Mouse (Mus musculus) heart, embryonic 14.5 days (tissue): ENCODE results near the gene Tnfrsf1b. TPM values are rescaled to one million over a fixed set of nuclear protein-coding genes. Genes with fewer than 3 reads are reported as not detected.

Source experiments
- ATAC-seq: fragments of 200-750 bp; cut with Nextera tagmentation; 2 replicates; pipeline ENCODE4 v1.8.0; 2017; ENCODE audit warnings: low read depth, moderate TSS enrichment; ENCODE audit not compliant: insufficient number of reproducible peaks, insufficient read depth, low FRiP score
- H3K27ac ChIP-seq, 2 experiments: fragments of 200-500 bp in 1 of 2; fragments of 300-500 bp in 1 of 2; sonication (generic) in 1 of 2; replicated peaks in 1 of 2; 2 replicates each; pipeline ENCODE4 v1.5.1; 2012 to 2014; ENCODE audit warnings: low read depth in 2 of 2, low read length in 2 of 2, control low read depth in 1 of 2, mild to moderate bottlenecking in 1 of 2, mixed read lengths in 1 of 2; ENCODE audit not compliant: control insufficient read depth in 1 of 2, insufficient read depth in 1 of 2
- H3K27me3 ChIP-seq: fragments of 300-500 bp; sonication (generic); 2 replicates; pipeline ENCODE4 v1.6.1; 2014; ENCODE audit warnings: mild to moderate bottlenecking, low read length, control low read depth; ENCODE audit not compliant: control insufficient read depth, insufficient read depth
- H3K36me3 ChIP-seq: fragments of 300-500 bp; sonication (generic); 2 replicates; pipeline ENCODE4 v1.6.1; 2014; ENCODE audit warnings: mild to moderate bottlenecking, control low read depth, low read length, mixed read lengths; ENCODE audit not compliant: control insufficient read depth, insufficient read depth
- H3K4me1 ChIP-seq, 2 experiments: fragments of 200-500 bp in 1 of 2; fragments of 300-500 bp in 1 of 2; sonication (generic) in 1 of 2; 2 replicates each; pipeline ENCODE4 v1.6.1; 2012 to 2014; ENCODE audit warnings: low read length in 2 of 2, control low read depth in 1 of 2, mixed read lengths in 1 of 2; ENCODE audit not compliant: control insufficient read depth in 2 of 2, insufficient read depth in 2 of 2
- H3K4me2 ChIP-seq: fragments of 300-500 bp; sonication (generic); 2 replicates; pipeline ENCODE4 v1.6.1; 2014; ENCODE audit warnings: mild to moderate bottlenecking, low read length
- H3K4me3 ChIP-seq, 2 experiments: fragments of 200-500 bp in 1 of 2; fragments of 300-500 bp in 1 of 2; sonication (generic) in 1 of 2; 2 replicates each; pipeline ENCODE4 v1.5.1; 2012 to 2014; ENCODE audit warnings: low read length in 2 of 2, mild to moderate bottlenecking in 2 of 2, control low read depth in 1 of 2, low read depth in 1 of 2, moderate library complexity in 1 of 2; ENCODE audit not compliant: control insufficient read depth in 1 of 2, insufficient read depth in 1 of 2
- H3K9ac ChIP-seq: fragments of 300-500 bp; sonication (generic); 2 replicates; pipeline ENCODE4 v1.6.1; 2014; ENCODE audit warnings: mild to moderate bottlenecking, low read length
- H3K9me3 ChIP-seq: fragments of 300-500 bp; sonication (generic); 2 replicates; pipeline ENCODE4 v1.6.1; 2016; ENCODE audit warnings: low read length, control low read depth; ENCODE audit not compliant: control insufficient read depth
- WGBS: fragments of 180-500 bp; shearing (Covaris S2); extraction: QIAGEN DNeasy Blood & Tissue Kit; methylation state at CpG from one replicate; pipeline ENCODE4 v1.1.7; 2014; 5-methylcytosine and 5-hydroxymethylcytosine counted together
- polyA plus RNA-seq: library from polyadenylated mRNA; unstranded; fragments of >200 nt; fragmentation: Nextera tagmentation; extraction: Ambion mirVana; gene quantifications from 2 replicates; pipeline ENCODE4 v1.2.1, GENCODE M21; 2014

Tnfrsf1b gene
- polyA plus RNA-seq, 1 experiment from 2014 or later, result 3.4 TPM

DNA sequence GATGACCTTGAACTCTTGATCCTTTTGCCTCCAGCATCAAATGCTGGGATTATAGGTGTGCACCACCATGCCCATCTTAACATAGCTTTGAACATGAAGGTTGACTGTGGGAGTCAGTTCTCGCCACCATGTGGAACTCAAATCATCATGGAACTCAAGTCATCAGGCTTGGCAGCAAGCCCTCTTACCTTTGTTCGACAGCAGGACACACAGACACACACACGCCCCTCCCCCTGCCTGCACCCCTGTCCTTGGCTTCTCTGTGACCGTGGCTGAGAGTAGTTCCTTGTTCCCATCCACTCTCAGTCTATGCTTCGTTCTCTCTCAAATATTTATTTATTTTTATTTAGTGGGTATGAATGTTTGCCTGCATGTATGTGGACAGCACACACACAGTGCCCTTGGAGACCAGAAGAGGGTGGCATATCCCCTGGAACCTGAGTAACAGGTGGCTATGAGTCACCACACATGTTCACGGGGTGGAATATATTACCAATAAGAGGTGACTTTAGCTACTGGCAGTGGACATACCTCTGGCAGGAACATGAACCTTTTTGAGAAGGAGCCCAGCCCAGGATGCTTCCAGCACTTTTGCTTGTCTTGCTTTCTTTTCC is 37.5 kb downstream of the Tnfrsf1b start:
- Histone ChIP-seq H3K36me3 (no peaks in the 10 kb centered on the region), H3K4me2 (no peak overlapping the region)
- 68% methylated on average over 6 of the region's 6 CpGs for WGBS

DNA sequence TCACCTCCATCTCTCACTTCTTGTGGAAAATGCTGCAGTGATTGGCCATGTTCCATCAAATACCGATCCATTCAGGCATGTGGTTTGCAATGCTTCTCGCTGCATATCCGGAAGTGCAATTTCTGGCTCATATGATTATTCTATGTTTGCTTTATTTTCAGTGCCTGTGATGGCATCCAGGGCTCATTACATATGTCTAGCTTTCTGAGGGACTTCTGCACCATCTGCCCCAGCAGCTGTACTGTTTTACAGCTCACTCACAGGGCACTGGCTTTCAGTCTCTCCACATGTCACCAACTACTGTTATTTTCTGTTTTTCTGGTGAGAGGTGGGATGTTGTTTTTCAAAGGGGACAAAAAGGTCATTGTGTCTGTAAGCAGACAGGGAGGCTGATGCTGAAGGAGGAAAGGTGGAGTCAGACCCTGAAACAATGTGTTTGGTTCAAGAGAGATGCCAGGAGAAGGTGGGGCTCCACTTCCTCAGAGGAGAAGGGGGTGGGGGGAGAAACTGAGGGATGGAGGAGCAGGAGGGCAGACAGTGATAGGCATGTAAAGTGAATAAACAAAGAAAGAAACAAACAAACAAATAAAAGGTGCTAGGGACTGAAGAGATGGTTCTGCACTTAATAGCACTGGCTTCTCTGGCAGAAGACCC is 38.8 kb downstream of the Tnfrsf1b start:
- WGBS, result 57% methylated on average over 3 of the region's 3 CpGs
- Histone ChIP-seq H3K9me3 (no peaks in the 10 kb centered on the region), H3K9ac (no peak overlapping the region), H3K4me3 (no peak overlapping the region), H3K27me3 (no peaks in the 10 kb centered on the region), H3K36me3 (no peaks in the 10 kb centered on the region), H3K4me2 (no peak overlapping the region), H3K4me1 (no peaks in the 10 kb centered on the region; a peak in 1 of 4 replicates), H3K27ac (no peak overlapping the region)
- ATAC-seq, result no peak

More for the DNA sequence above, 37.5 kb downstream of the Tnfrsf1b start:
- no peak overlapping the region for H3K9ac ChIP-seq
- no peaks in the 10 kb centered on the region; a peak in 1 of 4 replicates for H3K4me1 ChIP-seq
- no peaks in the 10 kb centered on the region for H3K27me3 ChIP-seq
- no peak for ATAC-seq
- no peak overlapping the region for H3K27ac ChIP-seq
- no peak overlapping the region for H3K4me3 ChIP-seq
- no peaks in the 10 kb centered on the region for H3K9me3 ChIP-seq

DNA sequence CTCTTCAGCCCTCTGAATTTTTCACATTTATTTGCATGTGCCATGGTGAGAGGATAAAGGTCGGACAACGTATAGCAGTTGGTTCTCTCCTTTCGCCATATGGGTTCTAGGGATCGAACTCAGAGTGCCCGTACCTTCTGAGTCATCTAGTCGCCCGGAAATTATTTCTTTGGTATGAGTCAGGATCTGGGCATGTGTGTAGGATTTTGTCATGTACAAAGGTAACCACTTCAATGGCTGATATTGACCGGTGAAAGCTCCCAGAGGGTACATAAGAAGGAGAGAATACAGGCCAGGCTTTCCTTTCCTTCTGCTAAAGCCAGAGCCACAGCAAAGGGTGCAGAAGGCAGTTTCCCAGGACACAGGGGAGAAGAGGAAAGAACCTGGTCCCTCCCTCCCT is 41.9 kb downstream of the Tnfrsf1b start:
- 81% methylated on average over 8 of the region's 8 CpGs for WGBS
- no peak overlapping the region for H3K4me3 ChIP-seq
- no peak overlapping the region for H3K4me2 ChIP-seq
- H3K36me3 ChIP-seq, result no peaks in the 10 kb centered on the region
- no peaks in the 10 kb centered on the region for H3K9me3 ChIP-seq
- peaks cover 0 to 5% of the 10 kb centered on the region in 2 experiments; a peak in 3 of 4 replicates for H3K4me1 ChIP-seq
- no peak overlapping the region for H3K27ac ChIP-seq
- ATAC-seq, result no peak
- no peaks in the 10 kb centered on the region for H3K27me3 ChIP-seq
- H3K9ac ChIP-seq, result no peak overlapping the region

DNA sequence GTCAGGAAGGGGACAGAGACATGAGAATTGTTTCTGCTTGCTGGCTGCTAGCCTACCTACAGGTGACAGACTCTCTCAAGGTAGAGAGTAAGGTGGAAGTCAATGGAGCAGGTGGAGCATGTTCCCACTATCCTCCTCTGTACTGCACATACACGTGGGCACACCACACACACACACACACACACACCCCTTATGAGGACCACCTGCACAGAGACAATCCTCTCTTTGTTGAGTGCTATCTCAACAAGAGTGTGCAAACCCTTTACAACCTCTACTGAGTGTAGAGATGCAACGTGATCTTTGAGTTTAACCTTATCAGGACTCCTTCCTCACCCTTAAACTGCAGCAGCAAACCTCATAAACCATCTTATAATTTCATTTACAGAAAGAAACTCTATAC is 43.4 kb downstream of the Tnfrsf1b start:
- H3K9ac ChIP-seq, result no peak overlapping the region
- H3K36me3 ChIP-seq, result no peaks in the 10 kb centered on the region
- 58% methylated on average over 2 of the region's 2 CpGs for WGBS
- H3K9me3 ChIP-seq, result no peaks in the 10 kb centered on the region
- H3K4me3 ChIP-seq, result no peak overlapping the region
- H3K4me1 ChIP-seq, result peaks cover 4 to 8% of the 10 kb centered on the region in 2 experiments; a peak in 2 of 4 replicates
- H3K27me3 ChIP-seq, result no peaks in the 10 kb centered on the region
- no peak overlapping the region for H3K4me2 ChIP-seq
- no peak overlapping the region for H3K27ac ChIP-seq
- no peak for ATAC-seq

DNA sequence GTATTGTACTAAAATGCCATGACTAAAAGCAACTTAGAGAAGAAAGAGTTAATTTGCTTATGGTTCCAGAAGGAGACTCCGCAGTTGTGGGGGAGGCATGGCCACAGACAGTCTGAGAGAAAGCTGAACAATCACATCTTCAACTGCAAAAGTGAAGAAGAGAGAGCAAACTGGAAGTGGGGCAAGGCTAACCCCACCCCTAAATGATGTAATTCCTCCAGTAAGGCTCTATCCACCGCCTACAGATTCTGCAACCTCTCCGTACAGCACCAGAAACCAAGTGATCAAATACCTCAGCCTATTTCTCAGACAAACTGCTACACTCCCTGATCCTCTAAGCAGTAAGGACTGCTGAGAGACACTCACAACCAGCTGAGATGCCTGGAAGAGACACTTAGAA is 45.2 kb downstream of the Tnfrsf1b start:
- Histone ChIP-seq H3K27ac (no peak overlapping the region), H3K36me3 (no peaks in the 10 kb centered on the region)
- 62% methylated on average over 3 of the region's 3 CpGs for whole genome bisulfite sequencing

DNA sequence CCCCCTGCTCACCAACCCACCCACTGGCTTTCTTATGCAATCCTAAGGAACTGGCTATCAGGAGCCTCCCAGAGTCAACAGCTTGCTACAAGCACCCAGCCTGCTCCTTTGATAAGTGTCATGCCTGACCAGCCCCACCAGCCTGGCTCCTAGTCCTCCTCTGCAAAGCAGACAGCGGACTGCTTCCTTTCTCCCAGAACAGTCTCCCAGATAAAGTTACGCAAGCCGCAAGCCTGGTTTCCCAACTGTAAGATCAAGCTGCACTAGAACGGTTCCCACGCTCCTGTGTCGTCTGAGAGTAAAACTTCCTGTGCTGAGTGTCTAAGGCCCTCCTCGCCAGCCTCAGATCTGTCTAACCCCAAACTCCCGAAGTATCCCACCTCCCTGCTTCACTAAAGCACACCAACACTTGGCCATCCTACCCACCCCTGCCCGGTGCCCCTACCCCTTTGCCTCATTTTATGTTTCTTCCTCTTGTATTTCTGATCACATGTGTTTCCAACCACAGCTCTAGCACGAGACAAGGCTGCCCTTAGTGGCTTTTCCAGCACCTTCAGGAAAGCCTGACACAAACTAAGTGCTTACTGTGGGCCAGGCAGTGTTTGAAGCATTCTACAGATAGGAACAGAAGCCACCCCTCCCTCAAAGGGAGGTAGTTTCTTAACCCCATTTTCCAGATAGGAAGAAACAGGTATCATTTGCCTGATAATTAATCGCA is 46.5 kb downstream of the Tnfrsf1b start:
- H3K4me1 ChIP-seq, result peaks cover 4 to 8% of the 10 kb centered on the region in 2 experiments; a peak in 2 of 4 replicates
- no peaks in the 10 kb centered on the region for H3K9me3 ChIP-seq
- no peaks in the 10 kb centered on the region for H3K36me3 ChIP-seq
- peak overlapping the region; percentile 10 to 61; a peak in 3 of 4 replicates for H3K27ac ChIP-seq
- 0 out of 2 replicates have a peak overlapping the region, but pooled peaks have one; percentile 4 for H3K4me2 ChIP-seq
- no peak overlapping the region for H3K9ac ChIP-seq
- H3K4me3 ChIP-seq, result no peak overlapping the region
- 20% methylated on average over 11 of the region's 11 CpGs for WGBS
- peak; percentile 46 for ATAC-seq
- no peaks in the 10 kb centered on the region for H3K27me3 ChIP-seq

More for the DNA sequence above, 45.2 kb downstream of the Tnfrsf1b start:
- Histone ChIP-seq H3K4me1 (peaks cover 4 to 8% of the 10 kb centered on the region in 2 experiments; a peak in 2 of 4 replicates), H3K27me3 (no peaks in the 10 kb centered on the region), H3K4me3 (no peak overlapping the region), H3K4me2 (no peak overlapping the region), H3K9me3 (no peaks in the 10 kb centered on the region), H3K9ac (no peak overlapping the region)
- no peak for ATAC-seq

DNA sequence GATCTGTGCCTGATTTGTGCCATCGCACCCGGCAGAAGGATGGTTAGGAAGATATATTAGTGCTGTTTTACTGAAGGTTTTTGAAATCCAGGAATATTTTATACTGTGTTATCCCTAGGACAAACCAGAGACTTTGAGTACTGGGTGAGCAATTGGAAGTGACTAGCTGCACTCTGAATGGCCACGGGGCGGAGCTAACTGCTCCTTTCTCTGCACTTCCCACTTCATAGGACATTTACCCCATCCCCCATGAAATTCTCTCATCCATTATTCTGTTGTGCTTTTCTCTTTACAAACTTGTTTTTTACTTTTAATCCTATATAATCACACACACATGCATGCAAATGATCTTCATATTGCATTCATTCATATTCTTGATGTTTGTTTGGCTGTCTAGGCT is 50.1 kb downstream of the Tnfrsf1b start:
- H3K9ac ChIP-seq, result no peak overlapping the region
- H3K36me3 ChIP-seq, result peaks cover 1% of the 10 kb centered on the region; the same call in 1 of the 2 replicates
- ATAC-seq, result no peak
- peaks cover 10 to 20% of the 10 kb centered on the region in 2 experiments for H3K4me1 ChIP-seq
- no peak overlapping the region for H3K4me3 ChIP-seq
- no peak overlapping the region for H3K27ac ChIP-seq
- H3K4me2 ChIP-seq, result no peak overlapping the region
- 73% methylated on average over 4 of the region's 4 CpGs for WGBS
- no peaks in the 10 kb centered on the region for H3K9me3 ChIP-seq
- H3K27me3 ChIP-seq, result no peaks in the 10 kb centered on the region
